Mouse (Mus musculus) forebrain, embryonic 10.5 days (tissue): ENCODE measurements around the gene Fau. TPM values are rescaled to one million over a fixed set of nuclear protein-coding genes. Genes with fewer than 3 reads are reported as not detected.

Experiments
- DNase-seq: peaks from one replicate; pipeline ENCODE4 v3.0.0-alpha.2; 2017; ENCODE audit warnings: low spot score; ENCODE audit errors: extremely low spot score
- H3K27ac ChIP-seq: fragments of 300-500 bp; sonication (generic); 2 replicates; pipeline ENCODE4 v1.5.1; 2016; ENCODE audit warnings: mild to moderate bottlenecking
- H3K27me3 ChIP-seq: fragments of 300-500 bp; sonication (generic); 2 replicates; pipeline ENCODE4 v1.6.1; 2016; ENCODE audit warnings: mild to moderate bottlenecking; ENCODE audit not compliant: poor library complexity, severe bottlenecking
- H3K36me3 ChIP-seq: fragments of 300-500 bp; sonication (generic); replicated peaks from 2 replicates; pipeline ENCODE4 v1.6.1; 2016; ENCODE audit warnings: mild to moderate bottlenecking, moderate library complexity
- H3K4me1 ChIP-seq: fragments of 300-500 bp; sonication (generic); 2 replicates; pipeline ENCODE4 v1.6.1; 2016
- H3K4me3 ChIP-seq: fragments of 300-500 bp; sonication (generic); 2 replicates; pipeline ENCODE4 v1.5.1; 2016; ENCODE audit warnings: mild to moderate bottlenecking, moderate library complexity
- H3K9me3 ChIP-seq: fragments of 300-500 bp; sonication (generic); 2 replicates; pipeline ENCODE4 v1.6.1; 2016; ENCODE audit warnings: mild to moderate bottlenecking, moderate library complexity
- WGBS: fragments of 180-500 bp; shearing (Covaris S2); methylation state at CpG from one replicate; pipeline ENCODE4 v1.1.7; 2016; 5-methylcytosine and 5-hydroxymethylcytosine counted together
- polyA plus RNA-seq: library from polyadenylated mRNA; unstranded; fragments of >200 nt; fragmentation: Nextera tagmentation; extraction: Ambion mirVana; gene quantifications from 2 replicates; pipeline ENCODE4 v1.2.1, GENCODE M21; 2016

Fau gene
- polyA plus RNA-seq, 1 experiment from 2014 or later = 829 TPM

DNA sequence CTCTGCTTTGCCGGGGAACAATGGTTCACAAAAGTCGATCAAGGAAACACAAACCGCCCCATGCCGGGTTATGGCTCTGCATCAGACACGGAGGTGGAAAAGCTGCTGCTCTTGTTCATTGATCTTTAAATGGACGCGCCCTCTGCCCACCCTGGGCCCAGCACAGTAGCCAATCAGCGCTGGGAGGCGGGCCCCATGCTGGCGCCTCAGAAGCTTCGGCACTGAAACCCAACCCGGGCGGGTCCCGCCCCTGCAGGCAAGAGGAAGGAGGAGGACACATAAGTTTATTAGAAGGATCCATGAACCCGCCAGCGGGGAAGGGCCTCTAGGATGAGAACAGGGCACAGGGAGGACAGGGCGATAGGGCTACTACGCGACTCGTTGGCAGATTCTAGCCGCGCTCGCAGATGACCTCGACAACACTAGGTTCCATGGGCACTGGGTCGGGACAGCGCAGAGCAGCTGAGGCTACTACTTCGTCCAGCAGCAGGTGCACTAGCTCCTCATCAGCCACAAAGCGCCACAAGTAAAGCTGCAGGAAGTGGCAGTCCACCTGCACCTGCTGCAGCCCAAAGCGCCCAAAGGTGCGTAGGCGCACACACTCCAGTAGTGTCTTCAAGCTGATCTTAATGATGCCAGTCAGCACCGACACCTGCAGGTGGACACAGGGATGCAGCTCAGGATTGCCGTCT lies 10.2 kb downstream of the Fau start, which contains the start of gene Tm7sf2:
Tm7sf2 (minus strand) TSS at position 650 of the 692 bp plus-strand sequence.
- peaks cover 53% of the 10 kb centered on the region for H3K36me3 ChIP-seq
- H3K4me3 ChIP-seq = peak within 1 kb of the TSS; percentile 70
- no peaks in the 10 kb centered on the region for H3K9me3 ChIP-seq
- 8% methylated on average over 33 of the region's 33 CpGs for WGBS
- H3K27ac ChIP-seq = peak within 1 kb of the TSS; percentile 89
- H3K27me3 ChIP-seq = 0 out of 2 replicates have a peak, but pooled peaks cover 3% of the 10 kb centered on the region
- H3K4me1 ChIP-seq = peaks cover 38% of the 10 kb centered on the region
- DNase-seq = peak; percentile 92

DNA sequence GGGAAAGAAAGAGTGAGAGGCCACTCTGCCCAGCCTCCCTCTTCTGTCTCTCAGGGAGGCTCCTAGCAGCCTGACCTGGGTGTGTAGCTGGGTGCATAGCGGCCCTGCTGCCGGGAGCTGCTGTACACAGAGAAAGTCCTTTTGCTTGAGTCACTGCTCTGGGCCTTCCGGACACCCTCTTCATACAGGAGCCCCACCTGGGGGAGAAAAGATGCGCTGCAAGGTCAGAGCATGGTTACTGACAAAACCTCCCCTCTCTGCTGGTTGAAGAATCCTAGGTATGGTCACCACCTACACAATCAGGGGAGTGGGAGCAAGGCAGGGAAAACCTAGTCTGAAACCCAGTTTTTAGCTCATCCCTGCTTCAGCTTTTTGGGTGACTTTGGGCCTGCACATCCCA lies 11.3 kb downstream of the Fau start:
- Histone ChIP-seq H3K36me3 (peaks cover 52% of the 10 kb centered on the region), H3K4me3 (peak overlapping the region; percentile 12; the same call in 1 of the 2 replicates), H3K27me3 (0 out of 2 replicates have a peak, but pooled peaks cover 3% of the 10 kb centered on the region), H3K27ac (0 out of 2 replicates have a peak overlapping the region, but pooled peaks have one; percentile 30), H3K4me1 (peaks cover 34% of the 10 kb centered on the region), H3K9me3 (no peaks in the 10 kb centered on the region)
- DNase-seq = no peak
- WGBS = 79% methylated on average over 4 of the region's 4 CpGs

DNA sequence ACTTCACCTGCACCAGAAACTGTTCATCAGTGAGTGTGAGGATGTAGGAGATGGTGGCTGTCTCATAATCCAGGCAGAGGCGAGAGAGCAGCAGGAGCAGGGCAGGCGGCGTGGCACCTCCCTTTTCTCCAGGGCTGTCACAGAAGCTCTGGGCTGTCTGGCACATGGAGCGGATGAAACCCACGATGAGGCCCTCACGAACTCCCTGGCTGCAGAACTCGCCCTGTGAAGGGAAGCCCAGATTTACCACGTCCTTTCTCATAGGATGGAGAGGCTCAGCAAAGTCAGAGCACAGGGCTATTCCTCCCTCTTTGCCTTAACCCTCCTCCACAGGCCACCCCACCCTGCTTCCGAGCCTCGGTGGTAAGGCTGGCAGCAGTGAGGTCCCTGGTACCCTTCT lies 12.2 kb downstream of the Fau start:
- Histone ChIP-seq H3K27ac (no peak overlapping the region), H3K36me3 (peaks cover 56% of the 10 kb centered on the region), H3K4me1 (peaks cover 34% of the 10 kb centered on the region), H3K4me3 (no peak overlapping the region), H3K27me3 (0 out of 2 replicates have a peak, but pooled peaks cover 3% of the 10 kb centered on the region), H3K9me3 (no peaks in the 10 kb centered on the region)
- 92% methylated on average over 10 of the region's 10 CpGs for WGBS
- no peak for DNase-seq

DNA sequence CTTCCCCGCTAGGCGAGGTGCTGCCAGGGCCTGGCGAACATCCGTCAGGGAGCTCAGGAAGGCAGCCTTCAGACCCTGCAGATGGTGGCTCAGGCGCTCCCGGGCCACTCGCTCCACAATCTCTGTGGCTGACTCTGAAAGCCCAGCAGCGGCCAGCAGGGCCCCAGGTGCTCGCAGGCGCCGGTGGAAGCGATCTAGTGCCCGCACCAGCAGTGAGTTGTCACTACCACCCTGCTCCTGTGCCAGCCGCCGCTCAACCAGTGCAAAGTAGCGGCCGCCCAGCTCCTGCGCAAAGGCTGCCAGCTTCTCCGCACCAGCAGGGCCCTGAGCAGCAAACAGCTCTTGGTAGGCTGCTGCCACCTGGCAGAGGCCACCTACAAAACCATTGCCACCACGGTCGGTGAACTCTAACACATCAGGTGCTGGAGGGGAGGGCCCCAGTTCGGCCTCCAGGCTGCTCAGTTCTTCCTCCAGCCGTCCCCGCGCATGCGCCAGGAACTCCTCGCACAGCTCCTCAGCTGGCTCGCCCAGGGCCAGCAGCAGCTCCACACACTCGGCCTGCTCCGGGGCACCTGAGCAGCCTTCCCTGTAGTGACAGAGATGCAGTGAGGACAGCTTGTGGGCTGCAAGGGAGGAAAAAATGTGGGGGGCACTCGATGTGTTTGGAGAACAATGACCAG lies 13.1 kb downstream of the Fau start:
- Histone ChIP-seq H3K36me3 (peaks cover 63% of the 10 kb centered on the region), H3K9me3 (no peaks in the 10 kb centered on the region), H3K27ac (no peak overlapping the region), H3K27me3 (0 out of 2 replicates have a peak, but pooled peaks cover 3% of the 10 kb centered on the region), H3K4me1 (peaks cover 32% of the 10 kb centered on the region), H3K4me3 (peak overlapping the region; percentile 5; the same call in 1 of the 2 replicates)
- no peak for DNase-seq
- 96% methylated on average over 31 of the region's 31 CpGs for WGBS

DNA sequence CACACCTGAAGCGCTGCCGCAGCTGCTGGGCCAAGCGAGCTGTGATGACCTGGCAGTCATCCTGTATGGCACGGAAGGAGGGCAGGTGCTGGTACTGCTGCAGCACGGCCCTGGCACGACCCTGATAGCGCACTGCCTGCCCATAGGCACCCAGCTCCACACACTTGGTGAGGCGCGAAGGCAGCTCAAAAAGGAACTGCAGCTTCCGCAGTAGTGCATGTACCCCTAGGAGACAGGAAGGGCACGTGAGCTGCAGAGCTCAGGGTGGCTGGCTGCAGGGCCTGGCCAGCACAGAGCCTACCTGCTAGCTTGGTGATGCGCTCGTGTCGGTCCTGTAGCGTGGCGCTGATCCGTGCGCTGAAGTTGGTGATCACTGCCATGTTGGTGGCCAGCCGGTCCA lies 13.6 kb downstream of the Fau start:
- H3K36me3 ChIP-seq = peaks cover 63% of the 10 kb centered on the region
- no peak for DNase-seq
- no peak overlapping the region for H3K27ac ChIP-seq
- WGBS = 93% methylated on average over 19 of the region's 19 CpGs
- no peaks in the 10 kb centered on the region for H3K9me3 ChIP-seq
- H3K4me3 ChIP-seq = no peak overlapping the region
- peaks cover 32% of the 10 kb centered on the region for H3K4me1 ChIP-seq
- H3K27me3 ChIP-seq = 0 out of 2 replicates have a peak, but pooled peaks cover 3% of the 10 kb centered on the region

DNA sequence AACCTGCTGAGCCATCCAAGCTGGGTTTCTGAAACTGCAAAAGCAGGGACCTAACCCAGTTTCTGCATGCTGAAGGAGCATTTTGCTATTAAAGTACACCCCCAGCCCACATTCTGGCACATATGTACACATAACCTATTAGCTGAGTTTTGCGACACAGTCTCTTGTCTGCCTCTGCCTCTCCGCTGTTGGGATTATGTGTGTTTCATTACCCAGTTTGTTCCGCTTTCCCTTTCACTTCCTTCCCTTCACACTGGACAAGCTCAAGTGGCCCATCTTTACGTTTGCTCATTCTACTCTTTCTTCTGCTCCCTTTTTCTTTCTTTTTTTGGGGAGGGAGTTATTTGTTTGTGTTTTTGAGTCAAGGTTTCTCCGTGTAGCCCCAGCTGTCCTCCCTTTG lies 16.2 kb downstream of the Fau start:
- 0 out of 2 replicates have a peak, but pooled peaks cover 1% of the 10 kb centered on the region for H3K27me3 ChIP-seq
- DNase-seq = no peak
- peaks cover 57% of the 10 kb centered on the region for H3K36me3 ChIP-seq
- H3K4me3 ChIP-seq = no peak overlapping the region
- WGBS = 86% methylated on average over 5 of the region's 5 CpGs
- H3K4me1 ChIP-seq = peaks cover 20% of the 10 kb centered on the region
- H3K9me3 ChIP-seq = no peaks in the 10 kb centered on the region
- no peak overlapping the region for H3K27ac ChIP-seq

DNA sequence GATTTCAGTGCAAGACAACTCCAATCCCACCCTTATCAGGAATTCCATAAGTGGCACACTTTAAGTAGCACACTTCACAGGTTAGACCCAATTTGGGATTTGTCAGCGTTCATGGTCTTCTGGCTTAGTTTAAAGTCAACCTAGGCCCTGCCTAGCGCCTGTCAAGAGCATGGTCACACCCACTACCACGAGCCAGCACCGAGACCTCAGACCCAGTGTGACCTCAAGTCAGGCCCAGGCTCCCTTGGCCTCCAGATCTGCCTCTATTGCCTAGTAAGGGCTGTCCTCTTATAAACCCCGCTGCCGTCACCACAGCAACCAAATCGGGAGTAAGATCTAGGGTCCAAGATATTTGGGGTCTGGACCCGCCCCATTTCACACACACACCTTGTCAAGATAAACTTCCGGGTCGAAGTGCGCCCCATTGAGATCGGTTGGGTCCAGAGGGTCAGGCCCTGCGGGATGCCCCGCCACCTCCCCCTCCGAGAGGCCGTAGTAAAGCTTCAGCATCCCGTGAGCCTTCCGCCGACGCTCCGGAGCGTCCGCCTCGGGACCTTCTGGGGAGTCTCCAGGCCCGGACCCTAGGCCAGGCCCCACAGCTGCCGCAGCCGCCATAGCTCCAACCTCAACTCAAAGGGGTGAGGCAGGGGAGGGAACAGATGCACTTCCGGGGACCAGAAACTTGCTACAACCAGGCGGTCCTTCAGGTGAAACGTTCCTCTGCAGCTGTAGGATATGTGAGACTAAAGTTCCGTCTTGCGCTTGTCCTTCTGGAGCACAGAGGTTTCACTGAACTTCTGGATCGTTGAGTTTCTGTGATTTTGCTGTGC lies 19.1 kb downstream of the Fau start, which contains the start of gene Vps51:
Vps51 (minus strand) TSS at position 668 of the 830 bp plus-strand sequence.
- H3K4me3 ChIP-seq = peak within 1 kb of the TSS; percentile 76
- no peaks in the 10 kb centered on the region for H3K9me3 ChIP-seq
- H3K36me3 ChIP-seq = peaks cover 50% of the 10 kb centered on the region
- peak within 1 kb of the TSS; percentile 94 for H3K27ac ChIP-seq
- peaks cover 18% of the 10 kb centered on the region for H3K4me1 ChIP-seq
- no peaks in the 10 kb centered on the region for H3K27me3 ChIP-seq
- 2% methylated on average over 33 of the region's 33 CpGs for WGBS
- DNase-seq = peak; percentile 83

DNA sequence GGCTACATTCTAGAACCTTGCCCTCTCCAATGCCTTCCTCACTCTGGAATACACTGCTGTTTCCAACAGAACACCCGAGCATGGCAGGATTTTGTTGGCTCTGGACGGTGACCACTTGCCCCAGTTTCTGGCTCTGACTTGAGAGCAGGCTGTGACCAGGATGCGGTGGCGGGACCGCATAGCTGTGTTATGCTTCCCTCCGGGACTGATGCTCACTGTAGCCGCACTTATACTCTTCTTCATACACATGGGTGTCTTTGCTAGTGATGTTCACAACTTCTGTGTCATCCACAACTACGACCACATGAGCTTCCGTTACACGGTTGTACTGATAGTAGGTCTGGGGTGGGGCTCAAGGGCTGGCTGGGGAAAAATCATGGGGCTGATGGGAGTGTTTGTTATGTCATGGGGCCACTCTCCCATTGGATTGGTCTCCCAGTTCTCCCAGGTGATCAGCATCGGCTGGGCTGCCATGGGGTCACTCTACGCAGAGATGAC lies 22.4 kb downstream of the Fau start, which contains the start of gene Tmem262:
Tmem262 (plus strand) TSS at position 51 of the 498 bp plus-strand sequence.
- Histone ChIP-seq H3K4me1 (peaks cover 31% of the 10 kb centered on the region), H3K36me3 (peaks cover 39% of the 10 kb centered on the region), H3K4me3 (no peak within 1 kb of the TSS), H3K27me3 (no peaks in the 10 kb centered on the region), H3K9me3 (no peaks in the 10 kb centered on the region), H3K27ac (no peak within 1 kb of the TSS)
- DNase-seq = no peak
- WGBS = 95% methylated on average over 12 of the region's 12 CpGs

DNA sequence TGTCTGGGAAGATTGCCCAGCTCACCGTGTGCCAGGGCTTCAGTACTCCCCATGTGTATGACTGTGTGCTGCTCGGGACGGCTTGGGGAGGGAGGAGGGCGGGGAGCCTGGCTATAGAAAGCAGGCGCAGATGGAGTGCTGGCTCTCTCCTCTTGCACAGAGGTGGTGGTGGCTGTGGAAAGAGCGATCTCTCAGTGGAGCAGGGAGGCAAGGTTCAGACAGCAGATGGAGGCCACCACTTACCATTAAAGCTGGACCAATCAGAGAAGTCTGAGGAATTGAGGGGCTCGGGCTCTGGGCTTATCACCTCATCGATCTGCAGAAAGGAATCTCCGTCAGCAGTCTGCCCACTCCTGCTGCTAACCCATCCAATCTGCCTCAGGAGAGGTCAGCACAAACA lies 24.5 kb downstream of the Fau start, which contains the start of gene Gm28374:
Gm28374 (minus strand) TSS at position 101 of the 400 bp plus-strand sequence.
- H3K27ac ChIP-seq = no peak within 1 kb of the TSS
- H3K9me3 ChIP-seq = no peaks in the 10 kb centered on the region
- peak within 1 kb of the TSS; percentile 10; the same call in 1 of the 2 replicates for H3K4me3 ChIP-seq
- H3K27me3 ChIP-seq = no peaks in the 10 kb centered on the region
- H3K4me1 ChIP-seq = peaks cover 32% of the 10 kb centered on the region
- 91% methylated on average over 9 of the region's 9 CpGs for WGBS
- H3K36me3 ChIP-seq = peaks cover 47% of the 10 kb centered on the region
- DNase-seq = no peak

DNA sequence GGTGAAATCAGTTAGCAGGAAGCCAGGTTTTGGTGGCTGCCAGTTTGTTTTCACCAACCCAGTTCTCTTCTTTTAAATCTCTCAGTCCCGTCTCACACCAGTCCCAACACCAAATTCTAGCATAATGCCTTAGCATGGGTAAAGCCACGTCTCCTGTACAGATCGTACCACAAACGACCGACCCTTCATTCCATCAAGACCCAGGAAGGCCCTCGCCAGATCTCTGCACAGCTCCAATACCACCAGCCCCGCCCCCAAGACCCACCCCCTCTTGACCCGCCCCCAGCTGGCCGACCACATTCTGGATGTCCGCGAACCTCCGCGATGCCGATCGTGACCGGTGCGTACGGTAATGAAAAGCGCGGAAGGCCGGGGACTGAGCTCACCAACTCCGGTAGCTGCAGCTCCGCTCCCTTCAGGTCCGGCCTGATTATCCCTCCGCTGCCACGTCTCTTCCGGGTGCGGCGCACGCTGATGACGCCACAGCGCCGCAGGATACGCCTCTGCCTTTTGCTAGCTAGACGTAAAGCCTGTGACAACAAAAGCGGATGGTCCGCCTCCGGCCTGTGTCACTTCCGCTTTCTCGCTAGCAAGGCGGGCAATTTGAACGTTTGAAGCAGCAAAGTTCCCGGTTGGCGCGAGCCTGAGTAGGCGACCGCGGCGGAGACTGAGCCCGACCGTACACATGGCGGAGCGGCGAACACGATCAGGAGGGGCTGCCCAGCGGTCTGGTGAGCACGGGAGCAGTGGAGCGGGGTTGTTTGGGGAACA lies 27.0 kb downstream of the Fau start, which contains the start of the genes Zfpl1 and Cdca5:
Zfpl1 (minus strand) TSS at position 479 of the 771 bp plus-strand sequence.
Cdca5 (plus strand) TSS at position 506 of the 771 bp plus-strand sequence.
- Histone ChIP-seq H3K9me3 (no peaks in the 10 kb centered on the region), H3K36me3 (peaks cover 70% of the 10 kb centered on the region), H3K27me3 (no peaks in the 10 kb centered on the region), H3K27ac (peak within 1 kb of the TSS; percentile 91), H3K4me3 (peak within 1 kb of the TSS; percentile 89), H3K4me1 (peaks cover 23% of the 10 kb centered on the region)
- DNase-seq = peak; percentile 98
- under 1% methylated on average over 58 of the region's 58 CpGs for WGBS

DNA sequence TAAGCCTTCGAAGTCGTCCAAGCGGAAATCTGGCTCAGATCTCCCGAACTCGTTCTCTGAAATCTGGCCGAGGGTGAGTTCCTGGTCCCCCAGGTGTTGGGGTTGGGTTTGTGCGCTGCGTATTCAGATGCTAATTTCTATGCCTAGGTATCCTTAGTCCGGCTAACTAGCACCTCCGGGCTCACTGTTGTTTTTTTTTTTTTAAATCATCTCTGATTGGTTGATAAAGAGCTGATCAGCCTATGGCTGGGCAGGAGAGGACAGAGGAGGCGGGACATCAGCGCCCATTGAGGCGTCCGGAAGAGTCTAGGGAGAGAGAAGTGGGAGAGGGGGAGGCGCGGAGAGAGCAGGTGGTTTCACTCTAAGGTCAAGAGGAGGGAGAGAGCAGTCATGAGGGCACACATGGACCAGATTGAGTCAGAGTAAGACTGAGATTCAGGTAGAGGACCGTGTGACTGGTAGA lies 27.8 kb downstream of the Fau start:
- peak; percentile 75 for DNase-seq
- H3K27ac ChIP-seq = peak overlapping the region; percentile 91
- peaks cover 23% of the 10 kb centered on the region for H3K4me1 ChIP-seq
- WGBS = under 1% methylated on average over 17 of the region's 17 CpGs
- no peaks in the 10 kb centered on the region for H3K27me3 ChIP-seq
- peak overlapping the region; percentile 89 for H3K4me3 ChIP-seq
- H3K36me3 ChIP-seq = peaks cover 70% of the 10 kb centered on the region
- H3K9me3 ChIP-seq = no peaks in the 10 kb centered on the region
